Mouse (Mus musculus) kidney, adult 2 months (tissue): ENCODE data around the gene Dusp14.

Source experiments
- CTCF ChIP-seq: fragments of 200-500 bp; conservative IDR thresholded peaks from 2 replicates; pipeline ENCODE4 v1.5.1; 2011; ENCODE audit warnings: low read depth, mild to moderate bottlenecking, control low read depth, low read length, moderate library complexity, mixed read lengths; ENCODE audit not compliant: insufficient read depth, insufficient read length
- POLR2A ChIP-seq: fragments of 200-500 bp; IDR thresholded peaks from one replicate; pipeline ENCODE4 v1.6.1; 2011; ENCODE audit warnings: low read depth, low read length, control low read depth

- TF ChIP-seq POLR2A = no peak
- no peak for TF ChIP-seq CTCF
Observed at GRCm38 (mm10) chr11:84011576-84011975, 57.5 kb downstream of the Dusp14 start.
